In genomic region chr17:24800524-24800923, GRCm38 (mm10) we compare ENCODE assay signal across 28 mouse cellular contexts. TPM values are rescaled to one million over a fixed set of nuclear protein-coding genes. Genes with fewer than 3 reads are reported as not detected.
"Had no signal": no experiment of that assay in that cellular context is flagged by ENCODE, and none has a peak within 500 bp of the region (broad histone marks: within the 10 kb centered on the region; RNA-seq: fewer than 3 reads in every experiment).

No protein-coding gene starts in this region.

- H3K9ac ChIP-seq: limb, embryonic 12.5 days; limb, embryonic 15.5 days; liver, embryonic 13.5 days; lung, embryonic 15.5 days; midbrain, embryonic 13.5 days had no signal

- H3K9me3 ChIP-seq: limb, embryonic 12.5 days; limb, embryonic 15.5 days; liver, embryonic 13.5 days; lung, embryonic 15.5 days; megakaryocyte, embryonic 14.5 days; midbrain, embryonic 10.5 days; midbrain, embryonic 13.5 days had no signal

- H3K36me3 ChIP-seq: limb, embryonic 12.5 days; limb, embryonic 15.5 days; liver, embryonic 13.5 days; lung, embryonic 15.5 days; midbrain, embryonic 10.5 days; midbrain, embryonic 13.5 days had no signal

- H3K4me3 ChIP-seq: left cerebral cortex, adult 2 months; limb, embryonic 12.5 days; limb, embryonic 15.5 days; liver, embryonic 13.5 days; lung, embryonic 15.5 days; megakaryocyte, embryonic 14.5 days; midbrain, embryonic 10.5 days; midbrain, embryonic 13.5 days had no signal

- H3K27ac ChIP-seq: left cerebral cortex, adult 2 months; limb, embryonic 12.5 days; limb, embryonic 15.5 days; liver, embryonic 13.5 days; lung, embryonic 15.5 days; midbrain, embryonic 10.5 days; midbrain, embryonic 13.5 days had no signal

- DNase-seq: kidney, adult 2 months; kidney, postnatal 10 days; kidney, postnatal 36 days; layer of hippocampus, postnatal 36 days; left cerebral cortex, postnatal 4 days; liver, embryonic 13.5 days; lung, adult 18-20 months; lung, postnatal 10 days; lung, postnatal 36 days; right cerebral cortex, adult 18-20 months; right cerebral cortex, postnatal 14 days; right cerebral cortex, postnatal 4 days; thymus, postnatal 36 days had no signal

- ATAC-seq: midbrain, embryonic 13.5 days; midbrain, embryonic 16.5 days had no signal

- H3K4me2 ChIP-seq: limb, embryonic 12.5 days; limb, embryonic 15.5 days; liver, embryonic 13.5 days; lung, embryonic 15.5 days; midbrain, embryonic 13.5 days had no signal

RNA-seq across cellular contexts. Expression of gene Meiob, which starts 3.6 kb away (rescaled TPM):
- total RNA-seq: layer of hippocampus, adult 8-10 months; layer of hippocampus, postnatal 10 days; layer of hippocampus, postnatal 36 days; left cerebral cortex, adult 2 months; left cerebral cortex, postnatal 14 days; left cerebral cortex, postnatal 4 days had no signal
- polyA plus RNA-seq: kidney, adult 2 months; kidney, embryonic 14.5 days; limb, embryonic 12.5 days; limb, embryonic 15.5 days; lung, embryonic 15.5 days; midbrain, embryonic 13.5 days; midbrain, embryonic 16.5 days; neural tube, embryonic 11.5 days; neural tube, embryonic 14.5 days; stomach, embryonic 14.5 days had no signal

RNA-seq across cellular contexts. Expression of gene Hs3st6, which starts 47.7 kb away (rescaled TPM):
- total RNA-seq: layer of hippocampus, postnatal 36 days; left cerebral cortex, postnatal 4 days had no signal
- polyA plus RNA-seq: liver, embryonic 13.5 days; midbrain, embryonic 16.5 days; neural tube, embryonic 14.5 days had no signal
